Mouse (Mus musculus): ENCODE data around the gene 6030408B16Rik. TPM values are rescaled to one million over a fixed set of nuclear protein-coding genes. Genes with fewer than 3 reads are reported as not detected.
A peak's percentile ranks its signal among the peaks of the same experiment; 100 is the strongest.
"Not testable (repeated sequence)": the region's sequence is repeated elsewhere in the genome, so short reads cannot be mapped to it uniquely, and the experiment has no call there.

6030408B16Rik gene
- polyA plus RNA-seq, 1 experiment from 2014 or later = 0.66 TPM

DNA sequence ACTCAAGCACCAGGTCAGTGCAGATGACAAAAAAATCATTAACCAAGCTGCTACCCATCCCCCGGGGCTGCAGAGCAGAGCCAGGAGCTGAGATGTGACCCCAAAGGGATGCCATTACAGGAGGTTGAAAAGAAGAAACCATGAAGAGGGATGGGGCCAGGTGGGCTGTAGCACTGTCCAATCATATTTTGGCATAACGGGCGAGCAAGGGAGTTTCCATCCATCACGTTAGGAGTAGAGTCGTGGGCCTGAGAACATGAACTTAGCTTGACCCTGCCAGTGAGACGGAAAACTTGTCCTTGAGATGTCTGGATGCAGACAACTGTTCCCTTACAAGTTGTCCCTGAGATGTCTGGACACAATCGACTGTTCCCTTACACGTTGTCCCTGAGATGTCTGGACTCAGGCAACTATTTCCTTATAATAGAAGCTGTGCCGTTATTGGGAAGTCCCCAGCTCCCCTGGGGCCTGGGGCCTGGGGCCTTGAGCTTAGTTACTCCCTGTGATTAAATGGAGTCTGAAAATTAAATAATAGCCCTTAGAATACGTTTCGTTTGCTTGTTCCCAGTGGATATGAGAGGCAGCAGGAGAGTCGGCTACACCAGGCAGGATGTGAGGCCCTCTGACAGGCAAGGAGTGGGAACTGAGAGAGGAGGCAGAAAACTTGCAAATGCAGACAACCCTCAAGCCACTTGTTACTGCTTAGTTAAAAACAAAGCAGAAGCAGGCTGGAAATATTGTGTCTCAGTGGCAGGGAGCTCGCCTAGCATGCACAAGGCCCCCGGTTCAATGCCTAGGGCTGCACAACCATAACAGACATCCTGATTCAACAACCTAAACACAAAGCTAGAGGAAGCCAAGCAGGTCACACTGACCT is 26.1 kb downstream of the 6030408B16Rik start:
- 62% methylated on average over 14 of the region's 14 CpGs for WGBS
- Histone ChIP-seq H3K27ac (no peak overlapping the region), H3K27me3 (peaks cover 19% of the 10 kb centered on the region), H3K36me3 (no peaks in the 10 kb centered on the region), H3K4me1 (replicated peaks) (peaks cover 16% of the 10 kb centered on the region; the same call in 1 of the 2 replicates), H3K4me2 (no peak overlapping the region), H3K4me3 (no peak overlapping the region), H3K9ac (no peak overlapping the region), H3K9me3 (no peaks in the 10 kb centered on the region)
- no peak for ATAC-seq (ENCODE audit: low FRiP score)

DNA sequence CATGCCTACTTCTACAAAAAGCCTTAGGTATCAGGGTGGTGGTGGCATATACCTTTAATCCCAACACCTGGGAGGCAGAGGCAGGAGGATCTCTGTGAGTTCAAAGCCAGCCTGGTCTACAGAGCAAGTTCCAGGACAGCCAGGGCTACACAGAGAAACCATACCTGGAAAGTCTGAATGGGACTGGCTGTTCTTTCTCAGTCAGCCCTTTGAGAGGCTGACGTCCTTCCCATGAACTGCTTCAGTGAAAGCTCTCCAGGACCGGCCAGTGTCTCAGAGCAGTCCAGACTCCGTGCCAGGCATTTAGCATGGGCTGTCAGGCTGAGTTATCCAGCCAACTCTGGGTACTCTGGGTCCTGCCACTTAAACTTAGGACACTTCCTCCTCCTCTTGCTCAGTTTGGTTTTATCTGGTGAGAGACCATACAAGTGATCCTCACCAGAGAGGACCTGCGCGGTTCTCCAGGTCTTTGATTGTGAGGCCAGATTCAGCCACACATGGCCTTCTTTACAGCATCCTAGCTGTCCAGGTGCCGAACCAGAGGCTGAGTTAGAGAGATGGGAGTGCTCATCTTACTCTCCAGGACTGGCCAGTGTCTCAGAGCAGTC is 27.1 kb downstream of the 6030408B16Rik start:
- no peak for ATAC-seq (ENCODE audit: low FRiP score)
- no peaks in the 10 kb centered on the region for H3K9me3 ChIP-seq
- H3K27me3 ChIP-seq = peaks cover 19% of the 10 kb centered on the region
- H3K4me2 ChIP-seq = no peak overlapping the region
- no peak overlapping the region for H3K9ac ChIP-seq
- peaks cover 16% of the 10 kb centered on the region; the same call in 1 of the 2 replicates for H3K4me1 ChIP-seq (replicated peaks)
- H3K4me3 ChIP-seq = no peak overlapping the region
- H3K27ac ChIP-seq = no peak overlapping the region
- WGBS = 92% methylated on average over 6 of the region's 6 CpGs
- H3K36me3 ChIP-seq = no peaks in the 10 kb centered on the region

DNA sequence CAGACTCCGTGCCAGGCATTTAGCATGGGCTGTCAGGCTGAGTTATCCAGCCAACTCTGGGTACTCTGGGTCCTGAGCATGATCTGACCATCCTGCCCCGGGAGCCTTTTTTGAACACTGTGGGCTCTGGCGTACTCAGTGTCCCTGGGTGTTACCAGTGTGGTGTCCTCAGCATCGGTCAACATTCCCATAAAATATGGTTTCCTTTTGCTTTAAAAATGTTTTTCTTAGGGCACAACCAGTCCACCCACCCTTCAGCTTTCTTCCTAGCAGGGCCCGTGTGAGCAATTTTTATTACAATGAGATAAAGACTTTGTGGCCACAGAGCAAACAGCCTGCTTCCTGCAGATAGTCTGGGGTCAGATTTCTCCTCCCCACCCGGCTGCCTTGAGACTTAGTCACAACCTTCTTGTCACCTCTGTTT is 27.6 kb downstream of the 6030408B16Rik start:
- Histone ChIP-seq H3K9me3 (no peaks in the 10 kb centered on the region), H3K4me2 (no peak overlapping the region), H3K27ac (no peak overlapping the region), H3K9ac (no peak overlapping the region), H3K36me3 (no peaks in the 10 kb centered on the region), H3K4me3 (no peak overlapping the region), H3K4me1 (replicated peaks) (peaks cover 14% of the 10 kb centered on the region; the same call in 1 of the 2 replicates), H3K27me3 (peaks cover 19% of the 10 kb centered on the region)
- ATAC-seq (ENCODE audit: low FRiP score) = no peak
- WGBS = 71% methylated on average over 6 of the region's 6 CpGs

DNA sequence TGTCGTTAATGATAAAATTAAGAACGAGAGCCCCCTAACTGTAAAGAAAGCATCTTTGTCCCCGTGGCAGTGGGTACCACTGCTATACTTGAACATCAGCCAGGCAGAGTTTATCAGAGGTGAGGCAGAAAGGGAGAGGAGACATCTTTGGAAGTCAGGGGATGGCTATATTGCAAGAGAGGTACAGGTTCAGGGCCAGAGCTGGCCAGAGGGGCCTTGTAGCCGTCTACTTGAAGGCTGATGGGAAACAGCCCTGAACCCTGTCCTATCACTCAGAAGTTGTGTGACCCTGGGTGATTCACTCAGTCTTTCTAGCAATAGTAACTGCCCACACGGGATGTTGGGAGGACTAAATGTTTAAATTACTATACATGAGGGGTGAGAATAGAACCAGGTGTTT is 28.1 kb downstream of the 6030408B16Rik start:
- Histone ChIP-seq H3K9me3 (no peaks in the 10 kb centered on the region), H3K4me2 (no peak overlapping the region), H3K9ac (no peak overlapping the region), H3K4me3 (no peak overlapping the region), H3K27ac (no peak overlapping the region), H3K36me3 (no peaks in the 10 kb centered on the region), H3K27me3 (peaks cover 19% of the 10 kb centered on the region), H3K4me1 (replicated peaks) (peaks cover 9% of the 10 kb centered on the region; the same call in 1 of the 2 replicates)
- ATAC-seq (ENCODE audit: low FRiP score) = no peak
- 79% methylated on average over 5 of the region's 5 CpGs for WGBS

DNA sequence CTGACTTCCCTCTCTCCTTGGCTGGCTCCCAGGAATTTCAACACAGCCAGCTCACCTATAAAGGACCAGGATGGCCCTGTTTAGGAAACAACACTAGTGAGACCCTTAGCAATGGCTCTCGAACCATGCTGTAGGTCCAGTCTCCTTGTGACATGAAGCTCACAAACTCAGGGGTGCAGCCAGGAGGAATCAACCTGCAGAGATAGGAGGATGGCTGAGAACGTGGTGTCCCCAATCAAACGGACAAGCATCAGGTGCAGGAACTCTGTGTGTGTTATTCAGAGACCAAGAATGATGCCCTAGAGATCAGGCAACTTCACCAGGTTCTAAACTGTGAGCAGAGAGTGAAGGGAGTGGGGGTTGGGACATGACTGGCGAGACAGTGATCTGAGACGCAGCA is 29.1 kb downstream of the 6030408B16Rik start:
- no peaks in the 10 kb centered on the region for H3K9me3 ChIP-seq
- 87% methylated on average over 5 of the region's 5 CpGs for WGBS

DNA sequence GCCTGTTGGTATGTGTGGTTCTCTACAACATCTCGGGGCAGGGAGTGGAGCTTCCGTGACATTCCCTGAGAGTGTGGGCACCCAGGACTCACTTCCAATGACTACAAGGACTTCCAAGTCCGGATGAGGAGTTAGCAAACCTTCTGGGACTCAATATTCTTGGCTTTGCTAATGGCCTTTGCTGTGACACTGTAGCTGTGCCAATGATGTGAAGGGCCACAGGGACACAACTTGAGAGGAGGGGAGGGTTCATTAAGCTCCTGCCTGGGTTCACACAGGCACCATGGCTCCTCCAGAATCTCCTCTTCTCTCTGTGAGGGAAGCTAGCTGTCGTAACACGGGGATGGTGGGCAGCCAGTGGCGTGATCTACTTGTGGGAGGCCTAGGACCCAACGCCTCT is 29.6 kb downstream of the 6030408B16Rik start:
- Histone ChIP-seq H3K27me3 (peaks cover 11% of the 10 kb centered on the region; the same call in 1 of the 2 replicates), H3K9me3 (no peaks in the 10 kb centered on the region), H3K27ac (no peak overlapping the region), H3K4me3 (no peak overlapping the region), H3K9ac (no peak overlapping the region), H3K4me1 (replicated peaks) (peaks cover 6% of the 10 kb centered on the region; the same call in 1 of the 2 replicates), H3K36me3 (no peaks in the 10 kb centered on the region), H3K4me2 (no peak overlapping the region)
- 85% methylated on average over 7 of the region's 7 CpGs for WGBS
- ATAC-seq (ENCODE audit: low FRiP score) = no peak

More for the DNA sequence above, 29.1 kb downstream of the 6030408B16Rik start:
- no peak for ATAC-seq (ENCODE audit: low FRiP score)
- Histone ChIP-seq H3K9ac (no peak overlapping the region), H3K36me3 (no peaks in the 10 kb centered on the region), H3K4me2 (no peak overlapping the region), H3K4me3 (no peak overlapping the region), H3K4me1 (replicated peaks) (peaks cover 6% of the 10 kb centered on the region; the same call in 1 of the 2 replicates), H3K27me3 (peaks cover 16% of the 10 kb centered on the region), H3K27ac (no peak overlapping the region)

DNA sequence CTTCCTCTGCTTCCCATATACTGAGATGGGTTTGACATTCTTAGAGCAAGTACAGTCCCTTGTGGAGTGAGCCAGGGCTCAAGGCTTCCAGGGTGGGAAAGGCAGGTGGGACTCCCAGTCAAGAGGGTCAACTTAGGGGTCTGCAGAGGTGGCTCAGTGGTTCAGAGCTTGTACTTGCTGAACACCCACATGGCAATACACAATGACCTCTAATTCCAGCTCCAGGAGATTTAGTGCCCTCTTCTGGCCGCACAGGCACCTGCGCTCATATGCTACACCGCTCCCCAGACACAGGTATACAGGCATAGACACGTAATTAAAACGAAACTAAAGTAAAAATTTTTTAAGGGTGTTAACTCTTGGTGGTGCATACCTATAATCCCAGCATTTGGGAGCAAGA is 30.5 kb downstream of the 6030408B16Rik start:
- WGBS = 93% methylated on average over 5 of the region's 5 CpGs
- no peak for ATAC-seq (ENCODE audit: low FRiP score)
- Histone ChIP-seq H3K36me3 (no peaks in the 10 kb centered on the region), H3K4me3 (no peak overlapping the region), H3K4me1 (replicated peaks) (peaks cover 6% of the 10 kb centered on the region; the same call in 1 of the 2 replicates), H3K9me3 (no peaks in the 10 kb centered on the region), H3K9ac (no peak overlapping the region), H3K27me3 (0 out of 2 replicates have a peak, but pooled peaks cover 8% of the 10 kb centered on the region), H3K27ac (no peak overlapping the region), H3K4me2 (no peak overlapping the region)

DNA sequence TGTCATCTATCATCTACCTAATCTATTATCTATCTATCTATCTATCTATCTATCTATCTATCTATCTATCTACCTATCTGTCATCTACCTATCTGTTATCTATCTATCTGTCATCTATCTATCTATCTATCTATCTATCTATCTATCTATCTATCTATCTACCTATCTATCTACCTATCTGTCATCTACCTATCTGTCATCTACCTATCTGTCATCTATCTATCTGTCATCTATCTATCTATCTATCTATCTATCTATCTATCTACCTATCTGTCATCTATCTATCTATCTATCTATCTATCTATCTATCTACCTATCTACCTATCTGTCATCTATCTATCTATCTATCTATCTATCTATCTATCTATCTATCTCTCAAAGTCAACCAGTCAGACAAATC is 31.4 kb downstream of the 6030408B16Rik start:
- not testable (repeated sequence) for H3K4me3 ChIP-seq; H3K27me3 ChIP-seq; H3K9ac ChIP-seq; ATAC-seq (ENCODE audit: low FRiP score); H3K27ac ChIP-seq; H3K36me3 ChIP-seq; H3K9me3 ChIP-seq; H3K4me2 ChIP-seq; H3K4me1 ChIP-seq (replicated peaks)

DNA sequence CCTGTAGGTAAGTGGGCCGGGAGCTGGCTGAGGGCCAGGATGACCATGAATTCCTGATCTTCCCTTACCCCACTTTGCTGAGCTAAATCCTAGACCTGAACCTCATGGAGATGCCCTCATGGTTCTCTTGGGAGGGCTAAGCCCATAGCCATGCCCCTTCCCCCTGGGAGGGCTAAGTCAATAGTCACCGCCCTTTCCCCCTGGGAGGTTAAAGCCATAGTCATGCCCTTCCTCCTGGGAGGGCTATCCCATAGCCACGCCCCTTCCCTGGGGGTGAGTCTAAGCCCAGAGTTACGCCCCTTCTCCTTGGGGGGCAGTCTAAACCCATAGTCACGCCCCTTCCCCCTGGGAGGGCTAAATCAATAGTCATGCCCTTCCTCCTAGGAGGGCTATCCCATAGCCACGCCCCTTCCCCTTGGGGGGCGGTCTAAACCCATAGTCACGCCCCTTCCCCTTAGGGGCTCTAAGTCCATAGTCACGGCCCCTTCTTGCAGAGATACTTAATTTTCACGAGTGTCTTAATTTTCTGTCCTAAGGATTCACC is 33.1 kb downstream of the 6030408B16Rik start:
- Histone ChIP-seq H3K27ac (no peak overlapping the region), H3K4me3 (no peak overlapping the region), H3K4me2 (no peak overlapping the region), H3K9ac (no peak overlapping the region), H3K27me3 (0 out of 2 replicates have a peak, but pooled peaks cover 8% of the 10 kb centered on the region), H3K9me3 (no peaks in the 10 kb centered on the region), H3K36me3 (no peaks in the 10 kb centered on the region), H3K4me1 (replicated peaks) (0 out of 2 replicates have a peak, but pooled peaks cover 6% of the 10 kb centered on the region)
- 45% methylated on average over 10 of the region's 10 CpGs for whole genome bisulfite sequencing
- ATAC-seq (ENCODE audit: low FRiP score) = no peak

DNA sequence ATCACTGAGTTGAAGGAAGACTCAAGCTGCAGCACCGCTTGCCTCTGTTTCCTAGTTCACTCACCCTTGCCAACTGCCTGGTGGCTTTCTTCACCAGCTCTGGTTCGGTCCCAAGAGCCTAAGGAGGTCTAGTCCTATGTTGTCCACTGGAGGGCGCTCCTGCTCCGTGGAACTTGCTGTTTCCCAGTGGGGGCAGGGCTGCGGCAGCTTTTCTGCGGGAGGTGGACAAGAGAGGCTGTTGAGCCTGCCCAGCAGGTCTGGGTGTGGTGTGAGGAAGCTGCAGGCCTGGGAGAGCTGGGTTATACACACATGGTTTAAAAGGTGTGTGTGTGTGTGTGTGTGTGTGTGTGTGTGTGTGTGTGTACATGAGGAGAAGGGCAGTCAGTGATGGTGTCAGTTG is 34.3 kb downstream of the 6030408B16Rik start:
- 0 out of 2 replicates have a peak, but pooled peaks cover 9% of the 10 kb centered on the region for H3K27me3 ChIP-seq
- H3K4me2 ChIP-seq = no peak overlapping the region
- H3K9me3 ChIP-seq = no peaks in the 10 kb centered on the region
- no peak overlapping the region for H3K9ac ChIP-seq
- no peaks in the 10 kb centered on the region for H3K36me3 ChIP-seq
- H3K4me1 ChIP-seq (replicated peaks) = 0 out of 2 replicates have a peak, but pooled peaks cover 6% of the 10 kb centered on the region
- 9% methylated on average over 6 of the region's 6 CpGs for WGBS
- ATAC-seq (ENCODE audit: low FRiP score) = 0 out of 2 replicates have a peak, but pooled peaks have one; percentile 24
- no peak overlapping the region for H3K4me3 ChIP-seq
- H3K27ac ChIP-seq = no peak overlapping the region

DNA sequence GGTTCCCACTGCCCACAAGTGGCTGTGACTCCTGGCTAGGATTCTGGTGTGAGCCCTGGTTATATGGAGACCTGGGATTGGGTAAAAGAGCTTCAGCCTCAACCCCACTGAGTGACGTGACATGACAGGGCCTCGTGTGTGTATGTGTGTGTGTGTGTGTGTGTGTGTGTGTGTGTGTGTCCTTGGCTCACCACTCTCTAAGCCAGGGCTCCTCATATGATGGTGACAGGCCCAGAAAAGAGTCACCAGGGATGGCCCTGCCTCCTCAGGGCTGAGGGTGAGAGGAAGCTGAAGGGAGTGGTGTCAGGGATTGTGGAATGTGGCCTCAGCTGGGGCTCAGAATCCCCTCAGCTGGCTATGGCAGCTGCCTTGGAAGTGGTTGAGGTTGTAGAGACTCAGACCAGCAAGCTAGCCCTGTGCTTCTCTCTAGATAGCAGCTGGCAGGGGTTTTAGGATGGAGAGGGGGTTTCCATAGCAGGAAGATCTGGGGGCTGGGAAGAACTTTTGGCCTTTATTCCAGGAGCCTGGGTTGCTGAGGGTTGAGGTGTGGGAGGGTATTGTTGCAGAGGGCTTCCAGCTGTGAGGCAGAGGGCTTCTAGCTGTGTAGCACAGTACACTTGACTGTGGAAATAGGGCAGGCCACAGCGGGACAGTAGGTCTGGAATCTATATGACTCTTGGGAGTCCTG is 36.0 kb downstream of the 6030408B16Rik start:
- no peak overlapping the region for H3K27ac ChIP-seq
- ATAC-seq (ENCODE audit: low FRiP score) = no peak
- no peaks in the 10 kb centered on the region for H3K9me3 ChIP-seq
- 57% methylated on average over 3 of the region's 3 CpGs for WGBS
- no peak overlapping the region for H3K4me3 ChIP-seq
- H3K9ac ChIP-seq = no peak overlapping the region
- H3K27me3 ChIP-seq = 0 out of 2 replicates have a peak, but pooled peaks cover 6% of the 10 kb centered on the region
- H3K4me1 ChIP-seq (replicated peaks) = 0 out of 2 replicates have a peak, but pooled peaks cover 6% of the 10 kb centered on the region
- H3K4me2 ChIP-seq = no peak overlapping the region
- no peaks in the 10 kb centered on the region for H3K36me3 ChIP-seq

DNA sequence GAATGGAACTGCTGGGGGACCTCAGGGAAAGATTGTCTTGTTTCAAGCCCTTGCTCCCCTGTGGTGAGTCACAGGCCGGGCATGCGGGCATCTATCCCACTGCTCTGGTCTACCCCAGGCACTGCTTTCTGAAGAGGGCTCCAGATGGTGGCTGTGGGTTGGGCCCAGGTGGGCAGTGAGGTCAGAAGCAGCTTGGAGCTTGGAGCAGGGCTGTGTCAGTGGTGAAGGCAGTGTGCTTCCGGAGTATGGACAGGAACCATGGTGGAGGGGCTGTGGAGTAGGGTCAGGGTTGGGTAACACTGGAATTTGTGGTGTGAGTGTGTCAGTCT is 36.5 kb downstream of the 6030408B16Rik start:
- 53% methylated on average over 3 of the region's 3 CpGs for WGBS
- Histone ChIP-seq H3K9ac (no peak overlapping the region), H3K4me2 (no peak overlapping the region), H3K27me3 (0 out of 2 replicates have a peak, but pooled peaks cover 9% of the 10 kb centered on the region), H3K9me3 (no peaks in the 10 kb centered on the region), H3K36me3 (no peaks in the 10 kb centered on the region), H3K27ac (no peak overlapping the region), H3K4me1 (replicated peaks) (0 out of 2 replicates have a peak, but pooled peaks cover 6% of the 10 kb centered on the region), H3K4me3 (no peak overlapping the region)
- ATAC-seq (ENCODE audit: low FRiP score) = no peak
